ENCODE assay signal across 25 mouse cellular contexts in genomic region chr6:40076670-40077313, GRCm38 (mm10).
DNase-seq lines count a peak whose midpoint lies in the region; ATAC-seq and TF ChIP-seq lines count a peak whose summit lies in the region.
"Had no signal": no experiment of that assay in that cellular context is flagged by ENCODE, and none has a peak within 500 bp of the region (broad histone marks: within the 10 kb centered on the region; RNA-seq: fewer than 3 reads in every experiment).

No protein-coding gene starts in this region.

- H3K27ac ChIP-seq in limb, embryonic 12.5 days = no peak overlapping the region
- H3K27ac ChIP-seq in limb, embryonic 10.5 days = no peak overlapping the region
- peak overlapping the region; percentile 51; the same call in 1 of the 2 replicates for H3K27ac ChIP-seq in midbrain, embryonic 15.5 days
- H3K27ac ChIP-seq in midbrain, embryonic 10.5 days (replicated peaks) = no peak overlapping the region
- H3K27ac ChIP-seq in limb, embryonic 13.5 days = peak overlapping the region; percentile 34; the same call in 1 of the 2 replicates
- no peak overlapping the region for H3K27ac ChIP-seq in limb, embryonic 14.5 days (replicated peaks; ENCODE audit: low read depth, low read length)
- H3K27ac ChIP-seq: embryonic facial prominence, embryonic 10.5 days; embryonic facial prominence, embryonic 13.5 days; gastrocnemius, adult 2 months had no signal

- no peaks in the 10 kb centered on the region for H3K36me3 ChIP-seq in limb, embryonic 12.5 days
- no peaks in the 10 kb centered on the region for H3K36me3 ChIP-seq in limb, embryonic 10.5 days
- H3K36me3 ChIP-seq in midbrain, embryonic 15.5 days (replicated peaks) = no peaks in the 10 kb centered on the region
- H3K36me3 ChIP-seq in midbrain, embryonic 10.5 days = no peaks in the 10 kb centered on the region
- H3K36me3 ChIP-seq in limb, embryonic 13.5 days = no peaks in the 10 kb centered on the region
- no peaks in the 10 kb centered on the region for H3K36me3 ChIP-seq in limb, embryonic 14.5 days (ENCODE audit: control insufficient read depth, insufficient read depth, low read length)
- H3K36me3 ChIP-seq: embryonic facial prominence, embryonic 10.5 days; embryonic facial prominence, embryonic 13.5 days; forebrain, embryonic 12.5 days; hindbrain, embryonic 13.5 days had no signal

- H3K4me1 ChIP-seq in limb, embryonic 12.5 days (replicated peaks) = peaks cover 8% of the 10 kb centered on the region; the same call in 1 of the 2 replicates
- no peaks in the 10 kb centered on the region for H3K4me1 ChIP-seq in limb, embryonic 10.5 days
- H3K4me1 ChIP-seq in midbrain, embryonic 15.5 days = peaks cover 8% of the 10 kb centered on the region
- H3K4me1 ChIP-seq in midbrain, embryonic 10.5 days = peaks cover 7% of the 10 kb centered on the region; the same call in 1 of the 2 replicates
- peaks cover 17% of the 10 kb centered on the region for H3K4me1 ChIP-seq in limb, embryonic 13.5 days
- H3K4me1 ChIP-seq in limb, embryonic 14.5 days (ENCODE audit: control insufficient read depth, insufficient read depth, low read length) = no peaks in the 10 kb centered on the region
- H3K4me1 ChIP-seq: embryonic facial prominence, embryonic 10.5 days; embryonic facial prominence, embryonic 13.5 days had no signal

- no peak overlapping the region for H3K4me2 ChIP-seq in limb, embryonic 12.5 days
- H3K4me2 ChIP-seq in midbrain, embryonic 15.5 days = no peak overlapping the region
- no peak overlapping the region for H3K4me2 ChIP-seq in limb, embryonic 13.5 days (replicated peaks)
- no peak overlapping the region for H3K4me2 ChIP-seq in limb, embryonic 14.5 days (replicated peaks; ENCODE audit: low read depth, low read length, severe bottlenecking)
- H3K4me2 ChIP-seq: embryonic facial prominence, embryonic 13.5 days; forebrain, embryonic 12.5 days; heart, embryonic 11.5 days; hindbrain, embryonic 13.5 days had no signal

- H3K4me3 ChIP-seq in limb, embryonic 12.5 days (replicated peaks) = no peak overlapping the region
- no peak overlapping the region for H3K4me3 ChIP-seq in limb, embryonic 10.5 days
- H3K4me3 ChIP-seq in midbrain, embryonic 15.5 days = no peak overlapping the region
- H3K4me3 ChIP-seq in midbrain, embryonic 10.5 days = no peak overlapping the region
- no peak overlapping the region for H3K4me3 ChIP-seq in limb, embryonic 13.5 days
- no peak overlapping the region for H3K4me3 ChIP-seq in limb, embryonic 14.5 days (replicated peaks; ENCODE audit: low read length)
- H3K4me3 ChIP-seq: embryonic facial prominence, embryonic 10.5 days; embryonic facial prominence, embryonic 13.5 days; erythroblast, embryonic 14.5 days; forebrain, embryonic 12.5 days; gastrocnemius, adult 2 months; hindbrain, embryonic 13.5 days had no signal

- peak; percentile 52; the same call in 1 of the 2 replicates for ATAC-seq in limb, embryonic 12.5 days (ENCODE audit: insufficient number of reproducible peaks, insufficient read depth, low FRiP score, low TSS enrichment, low read depth)
- ATAC-seq in midbrain, embryonic 15.5 days (replicated peaks) = no peak
- peak; percentile 55 for ATAC-seq in limb, embryonic 13.5 days (ENCODE audit: low FRiP score, low read depth)
- ATAC-seq in limb, embryonic 14.5 days (ENCODE audit: low FRiP score, low read depth) = peak; percentile 62
- no peak for ATAC-seq in monocyte, adult 5-6 weeks (replicated peaks; ENCODE audit: insufficient number of reproducible peaks, low FRiP score, low TSS enrichment, poor library complexity, severe bottlenecking)
- ATAC-seq: activated CD4-positive, CD25-positive, alpha-beta regulatory T cell, adult 4 months; forebrain, postnatal 0 days had no signal

- H3K27me3 ChIP-seq in limb, embryonic 12.5 days = no peaks in the 10 kb centered on the region
- H3K27me3 ChIP-seq in limb, embryonic 10.5 days (ENCODE audit: low read depth, poor library complexity, severe bottlenecking) = no peaks in the 10 kb centered on the region
- no peaks in the 10 kb centered on the region for H3K27me3 ChIP-seq in midbrain, embryonic 15.5 days (replicated peaks)
- no peaks in the 10 kb centered on the region for H3K27me3 ChIP-seq in midbrain, embryonic 10.5 days (ENCODE audit: low read depth, poor library complexity, severe bottlenecking)
- no peaks in the 10 kb centered on the region for H3K27me3 ChIP-seq in limb, embryonic 13.5 days
- H3K27me3 ChIP-seq in limb, embryonic 14.5 days (ENCODE audit: control insufficient read depth, insufficient read depth, low read length) = no peaks in the 10 kb centered on the region
- H3K27me3 ChIP-seq: embryonic facial prominence, embryonic 13.5 days; forebrain, embryonic 12.5 days; hindbrain, embryonic 13.5 days had no signal

- DNase-seq in limb, embryonic 10.5 days (ENCODE audit: low spot score) = no peak
- no peak for DNase-seq in midbrain, embryonic 10.5 days (ENCODE audit: low spot score)
- peak; percentile 51 for DNase-seq in limb, embryonic 14.5 days (ENCODE audit: low spot score)
- no peak for DNase-seq in layer of hippocampus, adult 8-10 months (ENCODE audit: low spot score in 2 of 2)
- DNase-seq: adrenal gland, adult 8-10 months; adrenal gland, postnatal 25 days; cerebellum, adult 11-12 months; cerebellum, adult 8-10 months; cerebellum, postnatal 10 days; cerebellum, postnatal 36 days; forebrain, postnatal 0 days; gastrocnemius, adult 2 months; gastrocnemius, postnatal 14 days; heart, adult 11 months had no signal

- H3K9me3 ChIP-seq in limb, embryonic 12.5 days = no peaks in the 10 kb centered on the region
- H3K9me3 ChIP-seq in limb, embryonic 10.5 days (replicated peaks) = no peaks in the 10 kb centered on the region
- no peaks in the 10 kb centered on the region for H3K9me3 ChIP-seq in midbrain, embryonic 15.5 days
- H3K9me3 ChIP-seq in midbrain, embryonic 10.5 days (replicated peaks) = no peaks in the 10 kb centered on the region
- H3K9me3 ChIP-seq in limb, embryonic 13.5 days = no peaks in the 10 kb centered on the region
- no peaks in the 10 kb centered on the region for H3K9me3 ChIP-seq in limb, embryonic 14.5 days (ENCODE audit: control insufficient read depth, low read length)
- H3K9me3 ChIP-seq: embryonic facial prominence, embryonic 10.5 days; embryonic facial prominence, embryonic 13.5 days; forebrain, embryonic 12.5 days; hindbrain, embryonic 13.5 days had no signal

- WGBS in limb, embryonic 12.5 days = 63% methylated on average over 5 of the region's 5 CpGs
- WGBS in limb, embryonic 10.5 days = 91% methylated on average over 5 of the region's 5 CpGs
- WGBS in midbrain, embryonic 15.5 days = 91% methylated on average over 5 of the region's 5 CpGs
- 92% methylated on average over 5 of the region's 5 CpGs for WGBS in midbrain, embryonic 10.5 days
- 59% methylated on average over 5 of the region's 5 CpGs for WGBS in limb, embryonic 13.5 days
- WGBS in limb, embryonic 14.5 days = 51% methylated on average over 5 of the region's 5 CpGs

- no peak overlapping the region for H3K9ac ChIP-seq in limb, embryonic 12.5 days (replicated peaks)
- no peak overlapping the region for H3K9ac ChIP-seq in midbrain, embryonic 15.5 days
- H3K9ac ChIP-seq in limb, embryonic 13.5 days = no peak overlapping the region
- no peak overlapping the region for H3K9ac ChIP-seq in limb, embryonic 14.5 days (ENCODE audit: low read depth, low read length, severe bottlenecking)
- H3K9ac ChIP-seq: embryonic facial prominence, embryonic 13.5 days; forebrain, embryonic 12.5 days; forebrain, postnatal 0 days; hindbrain, embryonic 13.5 days had no signal

- no peak for TF ChIP-seq POLR2A in limb, embryonic 14.5 days (IDR thresholded peaks at IDR 0.05; ENCODE audit: borderline replicate concordance, extremely low read depth, insufficient read depth, insufficient read length)

Comparison
In these comparisons a context has a peak if more than half of its experiments do, and no peak if none do; other contexts are left out.
1. H3K27ac ChIP-seq: peak in midbrain, embryonic 15.5 days (single experiment) and limb, embryonic 13.5 days (single experiment); none in limb, embryonic 12.5 days (single experiment), limb, embryonic 10.5 days (single experiment), midbrain, embryonic 10.5 days (single experiment) and limb, embryonic 14.5 days (single experiment).
2. ATAC-seq: peak in limb, embryonic 12.5 days (single experiment), limb, embryonic 13.5 days (single experiment) and limb, embryonic 14.5 days (single experiment); none in midbrain, embryonic 15.5 days (single experiment) and monocyte, adult 5-6 weeks (single experiment).